Mouse (Mus musculus) testis, postnatal 14 days (tissue): Measurements from ENCODE around the gene Tsr1.
A peak's percentile ranks its signal among the peaks of the same experiment; 100 is the strongest.

Experiments
- DNase-seq: peaks from one replicate; pipeline ENCODE4 v3.0.0; 2021; ENCODE audit warnings: low spot score

Tsr1 gene

GRCm38 (mm10) chr11:74896901-74897677 lies 782 bp upstream of the Tsr1 start, which contains the start of gene Sgsm2:
TSS of gene Sgsm2 (minus strand) at chr11:74897060.
- peak; percentile 80 for DNase-seq

GRCm38 (mm10) chr11:74898517-74898827 lies 601 bp downstream of the Tsr1 start:
- DNase-seq, result no peak

- no peak for DNase-seq
These were observed 3.7 kb downstream of the Tsr1 start for GRCm38 (mm10) chr11:74901555-74901954.

GRCm38 (mm10) chr11:74902416-74902815 lies 4.5 kb downstream of the Tsr1 start:
- DNase-seq, result no peak

GRCm38 (mm10) chr11:74907850-74908249 lies 10.0 kb downstream of the Tsr1 start:
- no peak for DNase-seq

DNA sequence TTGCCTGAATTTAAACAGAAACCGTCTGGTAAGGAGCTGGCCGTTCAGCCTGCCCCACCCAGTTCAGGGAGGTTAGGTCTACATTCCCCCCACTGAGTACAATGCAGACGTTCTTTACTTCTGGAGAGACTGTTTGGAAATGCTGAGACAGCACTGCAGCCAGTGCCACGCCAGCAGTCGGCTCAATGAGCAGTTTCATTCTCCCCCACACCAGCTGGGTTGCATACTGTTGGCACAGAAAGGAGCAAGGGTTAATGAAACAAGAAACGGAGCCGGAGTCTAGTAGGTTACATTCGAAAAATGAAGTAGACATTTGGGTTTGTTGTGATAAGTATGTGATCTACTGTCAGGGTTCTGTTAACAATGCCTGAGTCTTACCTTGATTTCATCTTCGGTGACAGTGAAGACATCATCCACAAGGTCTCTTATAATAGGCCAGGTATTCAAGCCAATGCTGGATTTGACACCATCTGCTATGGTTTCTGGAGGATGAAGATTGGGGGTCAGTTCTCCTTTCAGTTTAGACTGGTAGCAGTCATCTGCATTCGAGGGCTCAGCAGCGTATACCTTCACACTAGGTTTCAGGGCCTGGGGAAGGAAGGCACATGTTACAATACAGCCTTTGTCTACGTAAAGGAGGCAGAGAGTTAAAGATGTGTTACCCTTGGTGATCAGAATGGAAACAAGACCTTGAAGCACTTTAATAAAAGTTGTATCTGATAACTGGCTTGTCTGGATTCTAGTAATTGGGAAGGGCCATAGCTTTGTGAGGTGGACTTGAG lies 10.9 kb downstream of the Tsr1 start:
- no peak for DNase-seq

DNA sequence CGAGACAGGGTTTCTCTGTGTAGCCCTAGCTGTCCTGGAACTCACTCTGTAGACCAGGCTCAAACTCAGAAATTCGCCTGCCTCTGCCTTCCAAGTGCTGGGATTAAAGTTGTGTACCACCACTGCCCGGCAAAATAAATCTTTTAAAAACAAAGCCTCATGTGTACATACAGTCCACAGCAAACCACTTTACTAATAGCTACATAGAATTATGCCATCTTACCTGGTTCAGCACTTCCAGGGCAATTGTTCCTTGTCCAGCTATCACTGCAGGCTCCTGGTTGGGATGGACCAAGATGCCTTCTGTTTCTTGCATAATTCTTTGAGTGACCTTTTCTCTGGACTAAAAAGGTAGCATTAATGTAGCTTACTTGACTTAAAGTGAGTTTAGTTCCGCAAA lies 12.1 kb downstream of the Tsr1 start:
- DNase-seq, result no peak

DNA sequence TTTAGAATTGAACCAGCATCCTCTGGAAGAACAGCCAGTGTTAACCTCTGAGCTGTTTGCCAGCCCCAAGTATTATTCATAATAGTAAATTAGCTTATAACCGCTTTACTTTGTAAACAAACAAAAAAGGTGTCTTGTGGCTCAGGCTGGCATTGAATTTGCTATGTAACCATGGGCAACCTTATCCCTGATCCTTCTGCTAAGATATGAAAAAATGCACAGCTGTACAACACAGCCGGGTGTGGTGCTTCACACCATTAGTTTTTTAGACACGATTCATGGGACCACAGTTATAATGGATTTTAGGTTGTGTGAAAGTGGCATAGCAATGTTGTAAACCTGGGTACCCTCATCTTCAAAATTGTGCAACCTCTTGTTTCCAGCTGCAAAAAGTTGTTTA lies 14.6 kb downstream of the Tsr1 start:
- DNase-seq, result no peak

DNA sequence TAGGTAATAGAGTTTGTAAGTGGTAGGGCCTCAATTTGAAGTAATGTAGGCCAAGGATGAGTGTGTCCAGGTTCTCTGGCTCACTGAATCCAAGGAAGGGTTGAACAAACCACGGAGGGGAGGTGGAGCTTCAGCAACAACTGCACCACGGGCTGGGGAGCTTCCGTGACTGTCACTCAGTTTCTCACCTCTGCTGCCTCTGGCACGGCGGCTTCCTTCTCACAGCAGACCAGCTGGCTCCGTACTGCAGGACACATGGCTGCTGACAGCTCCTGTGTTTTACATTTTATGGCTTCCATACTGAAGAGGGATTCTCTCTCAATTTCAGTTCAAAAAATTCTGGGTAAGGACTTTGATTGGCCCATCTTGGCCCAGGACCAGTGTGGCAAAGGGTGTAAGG lies 21.4 kb downstream of the Tsr1 start:
- DNase-seq, result no peak

DNA sequence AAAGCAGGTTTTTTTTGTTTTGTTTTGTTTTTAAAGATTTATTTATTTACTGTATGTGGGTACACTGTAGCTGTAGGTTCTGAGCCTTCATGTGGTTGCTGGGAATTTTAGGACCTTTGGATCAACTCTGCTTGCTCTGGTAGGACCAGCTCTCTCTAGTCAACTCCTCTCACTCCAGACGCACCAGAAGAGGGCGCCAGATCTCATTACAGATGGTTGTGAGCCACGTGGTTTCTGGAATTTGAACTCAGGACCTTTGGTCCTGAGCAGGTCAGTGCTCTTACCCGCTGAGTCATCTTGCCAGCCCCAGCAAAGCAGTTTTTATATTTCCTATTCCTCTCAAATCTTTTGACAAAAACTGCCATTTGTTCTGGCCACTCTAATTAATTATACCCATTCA lies 26.3 kb downstream of the Tsr1 start:
- DNase-seq, result no peak

GRCm38 (mm10) chr11:74925577-74926387 lies 27.9 kb downstream of the Tsr1 start, which contains the start of the genes Smg6 and Srr:
TSS of gene Smg6 (plus strand) at chr11:74925823.
TSS of gene Srr (minus strand) at chr11:74925948.
- DNase-seq, result peak; percentile 96

- peak; percentile 71 for DNase-seq
These were observed 28.6 kb downstream of the Tsr1 start for GRCm38 (mm10) chr11:74926388-74927005.

GRCm38 (mm10) chr11:74927236-74927725 lies 29.4 kb downstream of the Tsr1 start:
- DNase-seq, result peak; percentile 22

- no peak for DNase-seq
These were observed 31.2 kb downstream of the Tsr1 start for GRCm38 (mm10) chr11:74929111-74929510.

DNA sequence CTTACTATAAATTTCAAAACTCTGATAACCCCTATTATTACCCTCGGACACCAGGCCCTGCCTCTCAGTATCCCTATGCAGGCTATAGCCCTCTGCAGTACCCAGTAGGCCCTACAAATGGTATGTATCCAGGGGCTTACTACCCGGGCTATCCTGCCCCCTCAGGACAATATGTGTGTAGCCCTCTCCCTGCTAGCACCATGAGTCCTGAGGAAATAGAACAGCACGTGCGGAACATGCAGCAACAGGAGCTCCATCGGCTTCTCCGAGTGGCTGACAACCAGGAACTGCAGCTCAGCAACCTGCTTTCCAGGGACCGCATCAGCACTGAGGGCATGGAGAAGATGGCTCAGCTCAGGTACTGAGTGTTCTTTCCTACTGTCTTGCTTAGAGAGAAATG lies 32.5 kb downstream of the Tsr1 start:
- no peak for DNase-seq

- DNase-seq, result no peak
These were observed 48.5 kb downstream of the Tsr1 start for GRCm38 (mm10) chr11:74946348-74946747.

DNA sequence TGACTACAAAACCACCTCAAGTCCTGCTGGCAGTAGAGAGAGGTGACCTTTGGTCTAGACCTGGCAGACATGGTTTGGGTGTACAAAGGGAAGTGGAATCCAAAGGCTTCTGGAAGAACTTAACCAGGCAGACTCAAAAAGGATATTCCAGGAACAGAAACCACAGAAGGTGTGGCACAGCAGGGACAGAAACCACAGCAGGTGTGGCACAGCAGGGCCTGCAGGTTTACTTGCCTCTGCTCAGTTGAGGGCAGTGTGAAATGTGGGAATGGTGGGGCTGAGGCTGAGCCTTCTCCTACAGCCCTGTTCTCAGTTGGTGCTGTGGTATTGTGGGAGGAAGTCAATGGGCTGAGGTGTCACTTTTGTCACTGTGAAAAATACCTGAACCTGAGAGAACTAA lies 57.0 kb downstream of the Tsr1 start:
- no peak for DNase-seq

DNA sequence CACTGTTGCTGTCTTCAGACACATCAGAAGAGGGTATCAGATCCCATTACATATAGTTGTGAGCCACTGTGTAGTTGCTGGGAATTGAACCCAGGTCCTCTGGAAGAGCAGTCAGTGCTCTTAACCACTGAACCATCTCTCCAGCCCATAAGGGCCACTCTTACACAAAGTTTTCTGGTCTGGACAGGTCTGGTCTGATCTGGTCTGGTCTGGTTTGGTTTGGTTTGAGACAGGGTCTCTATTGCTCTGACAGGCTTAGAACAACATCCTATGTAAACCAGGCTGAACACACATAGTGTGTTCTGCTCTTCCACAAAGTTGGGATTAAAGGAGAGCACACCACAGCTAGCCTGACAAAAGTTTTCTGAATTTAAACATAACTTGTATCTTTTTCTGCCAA lies 58.1 kb downstream of the Tsr1 start:
- DNase-seq, result no peak

DNA sequence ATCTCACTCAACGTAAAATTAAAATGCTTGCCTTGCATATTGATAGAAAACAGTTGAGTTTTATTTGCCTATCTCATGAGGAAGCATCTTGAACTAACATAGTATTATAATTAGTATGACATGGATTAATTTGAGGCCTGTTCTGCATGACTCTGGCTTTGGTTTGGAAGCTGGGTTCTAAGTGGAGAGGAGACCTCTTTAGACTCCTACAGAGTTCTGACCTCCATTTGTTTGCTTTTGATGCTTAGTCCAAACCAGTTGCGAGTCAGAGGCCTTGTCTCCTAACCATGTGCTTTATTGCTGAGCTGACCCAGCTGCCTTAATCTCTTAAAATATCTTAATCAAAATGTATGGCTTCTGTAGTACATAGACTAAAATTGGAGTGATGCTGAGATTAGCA lies 59.7 kb downstream of the Tsr1 start:
- no peak for DNase-seq
